Mouse (Mus musculus) myocyte (in vitro differentiated cells): ENCODE results near the gene Evpl. TPM values are rescaled to one million over a fixed set of nuclear protein-coding genes. Genes with fewer than 3 reads are reported as not detected.
A peak's percentile ranks its signal among the peaks of the same experiment; 100 is the strongest.

Experiments
- H3K27me3 ChIP-seq: one replicate; pipeline ENCODE4 v1.6.1; 2011; ENCODE audit not compliant: control insufficient read depth, insufficient read depth, insufficient read length
- H3K36me3 ChIP-seq: one replicate; pipeline ENCODE4 v1.6.1; 2011; ENCODE audit not compliant: control insufficient read depth, insufficient read depth
- H3K4me2 ChIP-seq: one replicate; pipeline ENCODE4 v1.6.1; 2011; ENCODE audit warnings: low read depth, control low read depth
- H3K4me3 ChIP-seq: one replicate; pipeline ENCODE4 v1.5.1; 2011; ENCODE audit warnings: mild to moderate bottlenecking, control low read depth, moderate library complexity
- H3K79me2 ChIP-seq: one replicate; pipeline ENCODE4 v1.6.1; 2011; ENCODE audit not compliant: control insufficient read depth, insufficient read depth
- H3ac ChIP-seq: one replicate; pipeline ENCODE4 v1.6.1; 2011; ENCODE audit not compliant: control insufficient read depth, insufficient read length
- CEBPB ChIP-seq: IDR thresholded peaks from 2 replicates; pipeline ENCODE4 v1.6.1; 2011; ENCODE audit warnings: mild to moderate bottlenecking, moderate library complexity; ENCODE audit not compliant: poor library complexity, insufficient read depth, severe bottlenecking
- E2F4 ChIP-seq: IDR thresholded peaks from one replicate; pipeline ENCODE4 v1.6.1; 2011; ENCODE audit warnings: mild to moderate bottlenecking, control low read depth, moderate library complexity; ENCODE audit not compliant: insufficient read depth
- MAX ChIP-seq: IDR thresholded peaks from one replicate; pipeline ENCODE4 v1.6.1; 2011; ENCODE audit warnings: low read depth, mild to moderate bottlenecking, control low read depth
- MYOD1 ChIP-seq, 3 experiments: IDR thresholded peaks; one replicate each; pipeline ENCODE4 v1.6.1; 2011; ENCODE audit warnings: control low read depth in 2 of 3, low read depth in 2 of 3, mild to moderate bottlenecking in 2 of 3, moderate library complexity in 1 of 3; ENCODE audit not compliant: insufficient read length in 2 of 3, control insufficient read depth in 1 of 3
- MYOG ChIP-seq, 3 experiments: IDR thresholded peaks; one replicate each; pipeline ENCODE4 v1.6.1; 2011; ENCODE audit warnings: control low read depth in 2 of 3, low read depth in 2 of 3, mild to moderate bottlenecking in 2 of 3; ENCODE audit not compliant: insufficient read length in 2 of 3, control insufficient read depth in 1 of 3, insufficient read depth in 1 of 3
- POLR2A ChIP-seq: IDR thresholded peaks from one replicate; pipeline ENCODE4 v1.6.1; 2011; ENCODE audit warnings: low read depth, mild to moderate bottlenecking, control low read depth, moderate library complexity; ENCODE audit not compliant: insufficient read length
- POLR2AphosphoS2 ChIP-seq: IDR thresholded peaks from one replicate; pipeline ENCODE4 v1.6.1; 2011; ENCODE audit warnings: low read depth, control low read depth; ENCODE audit not compliant: insufficient read length
- REST ChIP-seq: IDR thresholded peaks from one replicate; pipeline ENCODE4 v1.6.1; 2011; ENCODE audit warnings: mild to moderate bottlenecking, control low read depth, moderate library complexity; ENCODE audit not compliant: insufficient read depth, insufficient read length
- SRF ChIP-seq: IDR thresholded peaks from one replicate; pipeline ENCODE4 v1.6.1; 2011; ENCODE audit warnings: low read depth; ENCODE audit not compliant: control insufficient read depth, insufficient read length
- TCF12 ChIP-seq: IDR thresholded peaks from one replicate; pipeline ENCODE4 v1.6.1; 2011; ENCODE audit warnings: mild to moderate bottlenecking, control low read depth; ENCODE audit not compliant: poor library complexity, insufficient read depth, severe bottlenecking
- TCF3 ChIP-seq: IDR thresholded peaks from one replicate; pipeline ENCODE4 v1.6.1; 2011; ENCODE audit warnings: low read depth, control low read depth; ENCODE audit not compliant: insufficient read length
- USF1 ChIP-seq: IDR thresholded peaks from one replicate; pipeline ENCODE4 v1.6.1; 2011; ENCODE audit warnings: low read depth, mild to moderate bottlenecking, control low read depth, moderate library complexity
- polyA plus RNA-seq: library from polyadenylated mRNA; unstranded; fragments of >200 nt; fragmentation: generic; extraction: Trizol; gene quantifications from one replicate; pipeline ENCODE4 v1.2.1, GENCODE M21; 2012; ENCODE audit warnings: missing spikeins

Evpl gene
- polyA plus RNA-seq, 1 experiment: 0.14 TPM

DNA sequence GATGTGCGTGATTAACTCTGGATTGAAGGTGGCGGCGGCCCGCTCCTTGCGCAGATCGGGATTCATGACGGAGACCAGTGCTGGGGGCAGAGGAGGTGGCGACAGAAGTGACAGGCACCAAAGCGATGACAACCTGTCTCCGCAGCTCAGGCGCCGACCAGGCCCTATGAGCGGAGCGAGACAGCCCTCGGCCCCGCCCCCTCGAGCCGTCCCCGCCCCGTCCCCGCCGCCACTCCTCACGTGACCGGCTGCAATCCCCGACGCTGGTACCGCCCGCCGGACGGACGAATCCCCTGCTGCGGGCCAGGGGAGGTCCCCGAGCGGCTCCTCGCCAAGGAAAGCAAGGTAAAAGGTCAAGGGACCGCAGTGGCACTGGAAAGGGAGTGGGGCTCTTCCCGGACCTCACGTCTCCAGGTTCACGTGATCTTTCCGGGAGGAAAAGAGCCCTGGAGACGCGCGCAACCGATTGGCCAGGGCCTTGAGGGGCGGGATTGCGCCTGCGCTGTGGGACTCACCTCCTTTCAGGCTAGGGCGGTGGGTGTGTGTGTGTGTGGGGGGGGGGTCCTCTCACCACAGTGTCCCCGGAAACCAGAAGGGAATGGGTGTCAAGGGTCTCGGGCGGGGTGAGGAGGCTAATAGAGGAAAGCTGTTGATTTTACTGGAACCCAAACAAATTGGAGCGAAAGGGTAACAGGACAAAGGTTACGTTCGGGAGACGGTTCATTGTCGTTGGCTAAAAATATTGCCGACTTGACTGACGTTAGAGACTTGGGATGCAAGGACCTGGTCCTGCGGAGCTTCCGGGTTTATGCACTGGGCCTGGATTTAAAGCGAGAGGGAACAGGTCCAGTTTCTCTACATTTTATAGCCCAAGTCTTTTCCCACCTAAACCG lies 39.0 kb downstream of the Evpl start, which contains the start of the genes Ten1 and Acox1:
Ten1 (plus strand) TSS at position 217 of the 893 bp plus-strand sequence.
Acox1 (minus strand) TSS at position 407 of the 893 bp plus-strand sequence.
- Histone ChIP-seq H3K79me2 (peaks cover 34% of the 10 kb centered on the region), H3K4me2 (peak within 1 kb of the TSS; percentile 97), H3K4me3 (peak within 1 kb of the TSS; percentile 93), H3K36me3 (no peaks in the 10 kb centered on the region), H3K27me3 (no peaks in the 10 kb centered on the region), H3ac (peak within 1 kb of the TSS; percentile 70)
- no peak for TF ChIP-seq REST
- TF ChIP-seq POLR2A: peak; percentile 91
- TF ChIP-seq USF1: peak; percentile 92
- peak in 1 of 3 experiments; percentile 22 for TF ChIP-seq MYOD1 (IDR thresholded peaks at IDR 0.05; ENCODE audit: control insufficient read depth in 1 of 3, insufficient read length in 2 of 3, low read depth in 2 of 3)
- peak; percentile 90 for TF ChIP-seq POLR2AphosphoS2

DNA sequence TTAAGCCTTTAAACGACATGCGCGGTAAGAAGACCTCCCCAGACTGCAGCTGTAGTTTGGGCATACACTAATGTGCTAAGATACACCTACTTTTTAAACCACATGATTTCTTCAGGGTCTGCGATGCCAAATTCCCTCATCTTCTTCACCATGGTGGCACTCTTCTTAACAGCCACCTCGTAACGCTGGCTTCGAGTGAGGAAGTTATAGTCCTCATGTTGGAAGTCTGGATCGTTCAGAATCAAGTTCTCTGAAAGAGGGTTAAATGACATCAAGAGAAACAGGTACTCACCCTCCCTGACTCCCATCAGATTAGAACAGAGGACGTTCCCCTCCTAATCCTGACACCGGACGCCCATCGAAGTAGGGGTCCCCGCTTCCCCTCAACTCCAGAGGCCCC lies 39.7 kb downstream of the Evpl start:
- peak overlapping the region; percentile 93 for H3K4me3 ChIP-seq
- H3ac ChIP-seq: peak overlapping the region; percentile 70
- no peaks in the 10 kb centered on the region for H3K36me3 ChIP-seq
- TF ChIP-seq CEBPB: no peak
- H3K27me3 ChIP-seq: no peaks in the 10 kb centered on the region
- peak overlapping the region; percentile 95 for H3K4me2 ChIP-seq
- H3K79me2 ChIP-seq: peaks cover 34% of the 10 kb centered on the region

DNA sequence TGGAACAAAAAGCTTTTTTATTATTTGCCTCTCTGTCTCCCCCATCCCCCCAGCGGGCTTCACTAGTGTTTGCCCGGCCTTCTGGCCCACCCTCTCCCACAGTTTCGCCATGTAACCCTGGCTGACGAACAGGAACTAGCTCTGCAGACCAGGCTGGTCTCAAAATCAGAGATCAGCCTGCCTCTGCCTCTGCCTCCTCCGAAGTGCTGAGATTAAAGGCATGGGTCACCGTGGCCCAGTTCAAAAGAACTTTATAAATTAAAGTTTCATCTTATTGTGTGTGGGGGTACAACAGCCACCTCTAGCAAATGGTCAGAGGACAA lies 40.3 kb downstream of the Evpl start:
- peak overlapping the region; percentile 93 for H3K4me3 ChIP-seq
- H3ac ChIP-seq: no peak overlapping the region
- peaks cover 34% of the 10 kb centered on the region for H3K79me2 ChIP-seq
- no peaks in the 10 kb centered on the region for H3K27me3 ChIP-seq
- peak overlapping the region; percentile 95 for H3K4me2 ChIP-seq
- H3K36me3 ChIP-seq: no peaks in the 10 kb centered on the region
- TF ChIP-seq USF1 (no peak), MYOG (IDR thresholded peaks at IDR 0.05; ENCODE audit: control insufficient read depth in 1 of 3, insufficient read depth in 1 of 3, insufficient read length in 2 of 3, low read depth in 2 of 3) (no peak), REST (no peak), CEBPB (no peak), POLR2AphosphoS2 (no peak), TCF3 (no peak), E2F4 (no peak), MAX (no peak), POLR2A (no peak), MYOD1 (IDR thresholded peaks at IDR 0.05; ENCODE audit: control insufficient read depth in 1 of 3, insufficient read length in 2 of 3, low read depth in 2 of 3) (no peak), SRF (no peak), TCF12 (no peak)

- Histone ChIP-seq H3K79me2 (peaks cover 34% of the 10 kb centered on the region), H3K4me2 (peak overlapping the region; percentile 95), H3K4me3 (peak overlapping the region; percentile 93), H3K36me3 (no peaks in the 10 kb centered on the region), H3ac (no peak overlapping the region), H3K27me3 (no peaks in the 10 kb centered on the region)
- TF ChIP-seq TCF12: no peak
- no peak for TF ChIP-seq MYOG (IDR thresholded peaks at IDR 0.05; ENCODE audit: control insufficient read depth in 1 of 3, insufficient read depth in 1 of 3, insufficient read length in 2 of 3, low read depth in 2 of 3)
- no peak for TF ChIP-seq MAX
- TF ChIP-seq POLR2A: no peak
- TF ChIP-seq TCF3: no peak
- TF ChIP-seq USF1: no peak
- no peak for TF ChIP-seq POLR2AphosphoS2
- no peak for TF ChIP-seq REST
- TF ChIP-seq MYOD1 (IDR thresholded peaks at IDR 0.05; ENCODE audit: control insufficient read depth in 1 of 3, insufficient read length in 2 of 3, low read depth in 2 of 3): no peak
- TF ChIP-seq SRF: no peak
- TF ChIP-seq E2F4: no peak
- TF ChIP-seq CEBPB: no peak
Measured at GRCm38 (mm10) chr11:116196866-116197583, 40.9 kb downstream of the Evpl start.

DNA sequence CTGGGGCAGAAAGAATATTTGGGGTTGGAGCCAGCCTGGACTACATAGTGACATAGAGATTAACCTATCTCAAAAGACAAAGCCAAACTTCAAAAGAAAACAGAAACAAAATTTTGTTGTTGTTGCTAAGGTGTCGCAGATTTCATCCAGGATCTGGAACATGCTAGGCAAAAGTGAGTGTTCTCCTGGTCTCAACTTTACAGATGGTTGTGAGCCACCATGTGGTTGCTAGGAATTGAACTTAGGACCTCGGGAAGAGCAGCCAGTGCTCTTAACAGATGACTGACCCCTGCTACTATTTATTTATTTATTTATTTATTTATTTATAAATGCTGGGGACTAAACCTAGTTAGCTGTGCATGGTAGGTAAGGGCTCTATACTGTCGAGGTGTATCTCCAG lies 41.5 kb downstream of the Evpl start:
- peaks cover 34% of the 10 kb centered on the region for H3K79me2 ChIP-seq
- no peak overlapping the region for H3K4me2 ChIP-seq
- H3K36me3 ChIP-seq: peaks cover under 1% of the 10 kb centered on the region
- no peak overlapping the region for H3ac ChIP-seq
- no peak overlapping the region for H3K4me3 ChIP-seq
- TF ChIP-seq USF1 (no peak), POLR2A (no peak), TCF3 (no peak), POLR2AphosphoS2 (no peak), E2F4 (no peak), REST (no peak), TCF12 (no peak), MYOG (IDR thresholded peaks at IDR 0.05; ENCODE audit: control insufficient read depth in 1 of 3, insufficient read depth in 1 of 3, insufficient read length in 2 of 3, low read depth in 2 of 3) (no peak), CEBPB (no peak)
- no peaks in the 10 kb centered on the region for H3K27me3 ChIP-seq
